Mouse (Mus musculus) C2C12 (cell line): ENCODE measurements at regions not wholly inside any gene's neighbourhood (a gene's known extent, or its start where the extent isn't known, plus 50 kb on each side); places are given as distances from the start of the nearest gene placed in this dataset.
A peak's percentile ranks its signal among the peaks of the same experiment; 100 is the strongest.

Experiments
- H3K27me3 ChIP-seq: one replicate; pipeline ENCODE4 v1.6.1; 2011; ENCODE audit not compliant: control insufficient read depth, insufficient read depth, insufficient read length
- H3K36me3 ChIP-seq: one replicate; pipeline ENCODE4 v1.6.1; 2011; ENCODE audit not compliant: control insufficient read depth, insufficient read depth
- H3K4me3 ChIP-seq: one replicate; pipeline ENCODE4 v1.5.1; 2011; ENCODE audit warnings: mild to moderate bottlenecking, control low read depth; ENCODE audit not compliant: poor library complexity, insufficient read depth, severe bottlenecking
- H3K79me2 ChIP-seq: one replicate; pipeline ENCODE4 v1.6.1; 2011; ENCODE audit not compliant: control insufficient read depth, insufficient read depth
- H3K79me3 ChIP-seq: one replicate; pipeline ENCODE4 v1.6.1; 2011; ENCODE audit warnings: low read depth, control low read depth
- H3ac ChIP-seq: one replicate; pipeline ENCODE3; 2011; ENCODE audit warnings: low read depth; ENCODE audit not compliant: control insufficient read depth, insufficient read length
- CEBPB ChIP-seq: IDR thresholded peaks from one replicate; pipeline ENCODE4 v1.6.1; 2011; ENCODE audit warnings: low read depth, mild to moderate bottlenecking, control low read depth, moderate library complexity
- CTCF ChIP-seq: IDR thresholded peaks from one replicate; pipeline ENCODE4 v1.5.1; 2011; ENCODE audit not compliant: control insufficient read depth, insufficient read depth, insufficient read length
- FOSL1 ChIP-seq: IDR thresholded peaks from one replicate; pipeline ENCODE4 v1.8.0; 2011; ENCODE audit warnings: mild to moderate bottlenecking, low read length; ENCODE audit not compliant: poor library complexity, insufficient read depth, severe bottlenecking
- MAX ChIP-seq: IDR thresholded peaks from one replicate; pipeline ENCODE4 v1.6.1; 2011; ENCODE audit warnings: mild to moderate bottlenecking, control low read depth
- MYOD1 ChIP-seq: IDR thresholded peaks from one replicate; pipeline ENCODE4 v1.6.1; 2011; ENCODE audit warnings: low read depth; ENCODE audit not compliant: control insufficient read depth, insufficient read length
- MYOG ChIP-seq: IDR thresholded peaks from one replicate; pipeline ENCODE4 v1.6.1; 2011; ENCODE audit not compliant: control insufficient read depth, insufficient read length; ENCODE audit errors: extremely low read depth
- USF1 ChIP-seq: IDR thresholded peaks from one replicate; pipeline ENCODE4 v1.6.1; 2011; ENCODE audit warnings: low read depth, mild to moderate bottlenecking, control low read depth, moderate library complexity

DNA sequence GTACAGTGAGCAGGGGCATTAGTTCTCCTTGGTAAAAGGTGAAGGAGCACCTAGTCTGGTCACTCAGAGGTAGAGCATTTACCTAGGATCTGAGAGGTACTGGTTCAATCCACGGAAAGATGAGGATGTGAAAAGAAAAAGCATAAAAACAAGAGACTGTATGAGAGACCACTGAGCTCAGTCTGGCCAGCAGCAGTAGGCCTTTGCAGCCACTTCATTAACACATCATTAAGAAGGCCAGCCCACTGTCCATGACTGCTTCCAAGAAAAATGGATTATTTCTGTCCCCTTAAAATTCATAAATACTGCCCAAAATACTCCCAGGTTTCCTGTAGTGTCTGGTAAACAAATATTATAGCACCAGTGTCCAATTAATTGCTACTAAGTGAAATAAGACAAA lies 499.3 kb upstream of the 4930578C19Rik start:
- H3K36me3 ChIP-seq, result no peaks in the 10 kb centered on the region
- H3K4me3 ChIP-seq, result no peak overlapping the region
- H3K79me2 ChIP-seq, result no peaks in the 10 kb centered on the region
- H3K27me3 ChIP-seq, result no peaks in the 10 kb centered on the region
- H3ac ChIP-seq, result no peak overlapping the region
- no peaks in the 10 kb centered on the region for H3K79me3 ChIP-seq
- no peak for TF ChIP-seq CTCF

GRCm38 (mm10) chrX:18942612-18943011 lies 481.4 kb upstream of the 4930578C19Rik start:
- H3K79me3 ChIP-seq, result no peaks in the 10 kb centered on the region
- no peaks in the 10 kb centered on the region for H3K27me3 ChIP-seq
- no peaks in the 10 kb centered on the region for H3K36me3 ChIP-seq
- H3K4me3 ChIP-seq, result no peak overlapping the region
- H3ac ChIP-seq, result no peak overlapping the region
- TF ChIP-seq MYOD1, result no peak
- TF ChIP-seq CTCF, result no peak
- TF ChIP-seq CEBPB, result no peak
- no peak for TF ChIP-seq MAX
- no peak for TF ChIP-seq MYOG
- no peak for TF ChIP-seq FOSL1
- no peak for TF ChIP-seq USF1
- H3K79me2 ChIP-seq, result no peaks in the 10 kb centered on the region

GRCm38 (mm10) chrX:18933340-18933739 lies 472.1 kb upstream of the 4930578C19Rik start:
- Histone ChIP-seq H3K36me3 (no peaks in the 10 kb centered on the region), H3K27me3 (no peaks in the 10 kb centered on the region), H3ac (no peak overlapping the region), H3K79me3 (no peaks in the 10 kb centered on the region), H3K79me2 (no peaks in the 10 kb centered on the region), H3K4me3 (no peak overlapping the region)
- TF ChIP-seq USF1 (no peak), CTCF (no peak), MYOD1 (no peak), CEBPB (no peak), FOSL1 (no peak), MYOG (no peak), MAX (no peak)

DNA sequence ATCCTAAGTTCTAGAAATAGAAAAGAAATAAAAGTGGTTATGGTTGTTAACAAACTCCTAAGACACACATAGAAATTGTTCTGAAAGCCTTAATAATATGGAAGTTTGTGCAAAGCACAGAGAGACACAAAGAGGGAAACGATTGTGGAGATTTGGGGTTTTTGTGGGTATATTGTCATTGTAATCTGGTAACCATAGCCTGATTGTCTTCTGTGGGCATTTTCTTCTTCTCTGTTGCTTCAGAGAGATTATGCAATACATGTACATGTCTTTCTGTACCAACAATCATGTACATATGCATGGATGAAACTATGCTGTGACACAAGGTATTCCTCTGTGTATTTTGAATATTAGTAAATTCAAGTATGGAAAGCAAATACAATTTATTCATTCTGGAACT lies 461.9 kb upstream of the 4930578C19Rik start:
- H3ac ChIP-seq, result no peak overlapping the region
- no peaks in the 10 kb centered on the region for H3K79me2 ChIP-seq
- H3K27me3 ChIP-seq, result no peaks in the 10 kb centered on the region
- TF ChIP-seq MYOG (no peak), CEBPB (no peak), FOSL1 (no peak), MAX (no peak), MYOD1 (no peak)
- H3K79me3 ChIP-seq, result no peaks in the 10 kb centered on the region
- H3K36me3 ChIP-seq, result no peaks in the 10 kb centered on the region
- H3K4me3 ChIP-seq, result no peak overlapping the region

DNA sequence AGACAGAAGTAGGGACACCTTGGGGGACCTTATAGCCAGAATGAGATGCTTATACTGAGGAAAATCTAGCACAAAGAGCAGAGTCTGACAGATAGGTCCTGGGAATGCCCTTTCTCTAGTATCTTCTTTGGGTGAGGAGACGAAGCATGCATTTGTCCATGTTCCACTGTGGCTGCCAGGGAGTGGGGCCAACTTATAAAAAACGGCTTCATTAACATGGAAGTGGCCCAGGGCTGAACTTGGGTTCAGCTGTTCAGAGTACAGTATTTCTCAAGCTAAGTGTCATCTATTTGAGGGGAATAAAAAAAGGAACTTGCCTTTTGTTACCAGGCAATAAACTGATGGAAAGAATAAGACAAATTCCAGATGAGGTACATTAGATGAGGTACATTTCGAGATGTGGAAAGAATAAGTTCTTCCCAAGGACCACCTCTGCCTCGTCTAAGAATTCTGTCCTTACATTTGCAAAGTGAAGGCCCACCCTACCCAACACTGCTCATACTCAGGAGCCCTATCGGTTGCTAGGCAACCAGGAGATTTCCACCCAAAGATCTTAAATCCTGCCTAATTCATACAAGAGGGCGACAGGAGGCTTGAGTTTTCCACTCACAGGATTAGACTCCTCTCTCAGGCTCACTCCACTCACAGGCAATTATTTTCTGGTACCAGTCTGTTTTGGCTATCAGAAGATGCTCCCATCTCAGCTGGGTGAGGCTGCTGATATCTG lies 460.3 kb upstream of the 4930578C19Rik start:
- no peaks in the 10 kb centered on the region for H3K79me2 ChIP-seq
- no peak overlapping the region for H3ac ChIP-seq
- no peaks in the 10 kb centered on the region for H3K36me3 ChIP-seq
- H3K79me3 ChIP-seq, result no peaks in the 10 kb centered on the region
- H3K4me3 ChIP-seq, result no peak overlapping the region
- no peak for TF ChIP-seq MYOD1
- H3K27me3 ChIP-seq, result no peaks in the 10 kb centered on the region

DNA sequence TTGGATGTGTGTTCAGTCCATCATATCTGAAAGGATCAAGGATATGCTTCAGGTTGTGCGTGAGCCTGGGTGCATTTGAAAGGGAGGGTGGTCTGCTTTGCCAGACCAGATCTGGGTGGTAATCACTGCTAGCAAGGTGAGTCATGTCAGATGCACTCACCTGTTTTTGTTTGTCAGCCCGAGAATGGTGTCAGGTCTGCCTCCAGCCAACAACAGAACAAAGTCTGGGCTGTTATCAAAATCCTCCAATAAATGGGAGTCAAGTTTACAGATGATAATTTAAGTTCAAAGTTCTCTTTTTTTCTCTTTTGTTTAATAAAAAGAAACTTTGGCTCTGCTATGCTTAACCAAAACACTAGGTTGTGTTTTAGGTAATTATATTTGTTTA lies 421.6 kb upstream of the 4930578C19Rik start:
- Histone ChIP-seq H3K79me3 (no peaks in the 10 kb centered on the region), H3K27me3 (no peaks in the 10 kb centered on the region), H3ac (no peak overlapping the region), H3K79me2 (no peaks in the 10 kb centered on the region), H3K36me3 (no peaks in the 10 kb centered on the region), H3K4me3 (no peak overlapping the region)
- TF ChIP-seq MAX, result no peak
- peak; percentile 60 for TF ChIP-seq MYOD1
- no peak for TF ChIP-seq FOSL1
